Mouse (Mus musculus) layer of hippocampus, postnatal 10 days (tissue): Measurements from ENCODE around the gene Krtap4-2. TPM values are rescaled to one million over a fixed set of nuclear protein-coding genes. Genes with fewer than 3 reads are reported as not detected.
A peak's percentile ranks its signal among the peaks of the same experiment; 100 is the strongest.
"Not testable (repeated sequence)": the region's sequence is repeated elsewhere in the genome, so short reads cannot be mapped to it uniquely, and the experiment has no call there.

Source experiments
- DNase-seq, 2 experiments: peaks; one replicate each; pipeline ENCODE4 v3.0.0; 2021; ENCODE audit warnings: low spot score in 2 of 2
- long read RNA-seq: library from polyadenylated mRNA; stranded (forward); transcript quantifications from one replicate; pipeline ENCODE4 v2.0.0, GENCODE M21; 2023
- total RNA-seq, 2 experiments: library from RNA; stranded (reverse); gene quantifications; 2 replicates each; pipeline ENCODE4 v1.2.3; 2021

Gene Krtap4-2
- not detected for total RNA-seq
- long read RNA-seq: 0 reads

- no peak for DNase-seq
Measured at GRCm38 (mm10) chr11:99634653-99635134, at the start of gene Krtap4-2. Krtap4-2 (minus strand) TSS chr11:99635084.

GRCm38 (mm10) chr11:99683481-99683880 is 48.6 kb upstream of the Krtap4-2 start:
- no peak for DNase-seq

GRCm38 (mm10) chr11:99665860-99666259 is 31.0 kb upstream of the Krtap4-2 start, which contains the start of gene Krtap4-6:
Krtap4-6 (minus strand) TSS chr11:99665960.
- no peak for DNase-seq

GRCm38 (mm10) chr11:99662802-99663201 is 27.9 kb upstream of the Krtap4-2 start:
- DNase-seq: no peak

GRCm38 (mm10) chr11:99659256-99659655 is 24.4 kb upstream of the Krtap4-2 start:
- DNase-seq: no peak

- not testable (repeated sequence) for DNase-seq
Measured at GRCm38 (mm10) chr11:99658467-99659010, 23.7 kb upstream of the Krtap4-2 start, which contains the start of gene Gm11563. Gm11563 (minus strand) TSS chr11:99658960.

GRCm38 (mm10) chr11:99657051-99657450 is 22.2 kb upstream of the Krtap4-2 start:
- DNase-seq: no peak

- no peak for DNase-seq
Measured at GRCm38 (mm10) chr11:99650136-99650535, 15.3 kb upstream of the Krtap4-2 start, which contains the start of gene Gm11555. Gm11555 (minus strand) TSS chr11:99650236.

DNA sequence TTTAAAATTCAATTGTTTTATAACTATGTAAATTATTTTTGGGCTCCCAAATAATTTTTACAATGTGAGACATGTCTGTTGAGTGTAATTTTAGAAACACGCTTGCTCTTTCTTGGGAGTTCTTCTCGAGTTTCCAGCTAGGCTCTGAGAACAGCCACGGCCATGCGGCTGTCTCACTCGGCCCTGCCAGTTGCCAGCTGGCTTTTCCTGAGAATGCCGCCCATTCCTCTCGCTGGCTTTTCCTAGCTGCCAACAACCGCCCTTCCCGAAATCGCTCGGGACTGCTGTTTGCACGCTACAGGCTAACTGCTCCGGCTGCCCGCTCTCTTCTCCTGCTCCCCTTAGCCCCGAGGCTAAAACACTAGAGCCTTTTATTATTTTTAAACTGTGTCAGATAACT is 11.6 kb upstream of the Krtap4-2 start:
- DNase-seq: peak in 1 of 2 experiments; percentile 16

DNA sequence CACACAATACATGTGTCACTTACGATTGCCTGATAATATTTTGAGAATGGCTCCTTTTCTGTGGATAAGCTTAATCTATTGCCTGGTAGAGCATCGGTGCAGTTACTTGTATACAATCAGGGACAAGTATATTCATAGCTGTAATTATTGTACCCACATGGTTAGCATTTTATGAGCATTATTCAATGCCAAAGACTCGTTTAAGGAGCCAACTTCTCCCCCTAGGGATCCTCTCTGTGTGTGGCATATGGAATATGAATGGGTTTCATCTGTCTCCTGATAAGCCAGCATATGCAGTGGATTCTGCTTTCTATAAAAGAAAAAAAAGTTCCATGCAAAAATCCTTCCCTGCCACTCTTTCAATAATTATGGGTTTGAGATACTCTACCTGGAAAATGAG is 9.5 kb upstream of the Krtap4-2 start:
- DNase-seq: no peak

- not testable (repeated sequence) for DNase-seq
Measured at GRCm38 (mm10) chr11:99643635-99644139, 8.8 kb upstream of the Krtap4-2 start, which contains the start of gene Krtap4-7. Krtap4-7 (minus strand) TSS chr11:99644089.

DNA sequence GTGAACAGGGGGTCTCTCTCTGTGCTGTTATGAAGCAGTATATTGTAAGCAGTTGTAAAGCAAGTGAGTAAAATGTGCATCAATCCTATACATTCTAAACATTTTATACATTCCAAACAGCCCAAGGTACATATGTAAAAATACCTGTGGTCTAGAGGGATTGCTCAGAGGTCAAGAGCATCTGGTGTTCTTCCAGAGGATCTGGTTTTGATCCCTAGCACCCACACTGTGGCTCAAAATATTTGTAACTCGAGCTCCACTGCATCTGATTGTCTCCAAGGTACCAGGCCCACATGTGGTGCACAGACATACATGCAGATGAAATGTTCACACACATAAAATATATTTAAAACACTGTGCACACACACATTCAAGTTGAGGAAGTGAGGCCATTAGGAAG is 6.0 kb upstream of the Krtap4-2 start:
- no peak for DNase-seq

DNA sequence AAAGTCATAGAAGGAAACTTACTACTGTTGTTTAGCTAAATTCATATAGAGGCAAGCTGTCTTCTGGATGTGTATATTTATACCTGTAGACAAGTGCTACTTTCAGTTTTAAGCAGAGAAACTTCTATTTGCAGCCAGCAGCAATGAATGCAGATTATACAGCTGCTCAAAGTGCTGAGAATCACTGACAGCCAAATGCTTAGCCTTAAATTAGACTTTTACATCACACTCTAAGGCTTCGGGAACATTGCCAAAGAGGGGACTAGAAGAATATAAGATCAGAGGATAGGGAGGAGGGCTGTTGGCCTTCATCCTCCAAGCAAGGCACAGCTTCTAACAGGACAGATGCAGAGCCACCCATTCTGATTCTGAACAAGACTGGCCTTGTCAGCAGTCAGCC is 2.2 kb upstream of the Krtap4-2 start:
- DNase-seq: no peak

DNA sequence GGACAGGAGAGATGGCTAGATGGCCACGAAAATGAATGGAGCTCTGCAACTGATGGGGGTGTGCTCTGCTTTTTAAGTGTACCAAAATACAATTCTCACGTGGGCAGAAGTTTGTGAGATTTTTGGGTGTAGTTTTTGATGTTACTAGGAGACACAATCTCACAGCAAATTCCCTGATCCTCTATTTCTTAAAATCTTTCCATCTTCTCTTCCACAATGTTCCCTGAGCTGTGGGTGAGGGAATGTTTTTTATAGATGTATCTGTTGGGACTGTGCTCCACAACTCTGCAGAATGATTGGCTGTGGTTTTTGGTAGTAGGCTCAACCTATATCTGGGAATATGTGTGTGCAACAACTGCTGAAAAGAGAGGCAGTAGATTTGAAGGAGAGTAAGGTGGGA is 1.6 kb downstream of the Krtap4-2 start:
- DNase-seq: no peak

DNA sequence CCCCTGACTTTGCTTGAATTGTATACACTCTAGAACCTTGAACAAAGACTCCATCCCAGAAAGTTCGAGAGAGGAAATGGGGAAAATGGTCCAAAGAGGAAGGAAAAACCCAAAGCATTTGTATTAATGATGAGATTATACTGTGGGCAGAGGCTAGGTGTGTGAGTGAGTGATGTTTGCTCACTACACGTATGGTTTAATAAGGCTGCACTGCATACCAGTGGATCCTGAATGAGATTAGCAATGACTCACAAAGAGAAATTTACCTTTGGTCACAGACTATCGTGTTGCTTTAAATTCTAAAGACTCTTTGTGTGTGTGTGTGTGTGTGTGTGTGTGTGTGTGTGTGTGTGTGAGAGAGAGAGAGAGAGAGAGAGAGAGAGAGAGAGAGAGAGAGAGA is 4.0 kb downstream of the Krtap4-2 start:
- no peak for DNase-seq

DNA sequence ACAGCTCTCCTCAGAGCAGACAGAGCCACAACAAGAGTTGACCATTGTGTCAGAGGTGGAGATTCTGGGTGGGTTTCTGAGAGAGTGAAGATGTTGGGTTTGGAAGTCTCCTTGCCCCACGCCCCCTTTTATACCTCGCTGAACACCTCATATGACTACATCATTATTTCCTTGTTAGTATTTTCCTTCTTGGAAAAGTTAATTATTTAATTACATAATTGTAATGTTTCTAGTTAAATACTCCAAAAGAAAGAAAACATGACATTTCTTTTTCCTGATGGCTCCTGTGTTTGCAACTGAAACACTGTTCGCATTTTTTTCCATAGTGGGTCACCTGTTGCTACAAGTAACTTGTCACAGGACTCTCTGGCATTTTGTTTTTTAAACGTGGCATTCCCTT is 6.7 kb downstream of the Krtap4-2 start, which contains the start of gene Krtap4-1:
Krtap4-1 (minus strand) TSS at position 101 of the 400 bp plus-strand sequence.
- no peak for DNase-seq

DNA sequence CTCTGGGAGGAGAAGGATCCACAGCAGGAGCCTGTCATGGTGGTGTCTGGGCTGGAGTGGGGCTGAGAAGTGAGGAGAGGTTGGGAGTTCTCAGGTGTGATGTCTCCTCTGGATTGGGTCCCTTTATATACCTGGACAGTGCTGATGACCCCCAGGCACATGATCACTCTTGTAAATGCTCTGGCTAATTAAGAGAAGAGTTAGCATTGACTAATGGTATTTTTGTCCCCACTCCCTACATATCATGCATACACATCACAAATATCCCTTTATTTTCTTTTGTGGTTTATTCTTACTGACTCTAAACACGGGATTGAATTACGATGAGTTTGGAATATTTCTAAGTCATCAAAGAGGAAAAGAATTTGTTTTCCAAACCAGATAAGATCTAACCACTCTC is 14.5 kb downstream of the Krtap4-2 start, which contains the start of gene Gm11562:
Gm11562 (minus strand) TSS at position 101 of the 400 bp plus-strand sequence.
- DNase-seq: no peak

DNA sequence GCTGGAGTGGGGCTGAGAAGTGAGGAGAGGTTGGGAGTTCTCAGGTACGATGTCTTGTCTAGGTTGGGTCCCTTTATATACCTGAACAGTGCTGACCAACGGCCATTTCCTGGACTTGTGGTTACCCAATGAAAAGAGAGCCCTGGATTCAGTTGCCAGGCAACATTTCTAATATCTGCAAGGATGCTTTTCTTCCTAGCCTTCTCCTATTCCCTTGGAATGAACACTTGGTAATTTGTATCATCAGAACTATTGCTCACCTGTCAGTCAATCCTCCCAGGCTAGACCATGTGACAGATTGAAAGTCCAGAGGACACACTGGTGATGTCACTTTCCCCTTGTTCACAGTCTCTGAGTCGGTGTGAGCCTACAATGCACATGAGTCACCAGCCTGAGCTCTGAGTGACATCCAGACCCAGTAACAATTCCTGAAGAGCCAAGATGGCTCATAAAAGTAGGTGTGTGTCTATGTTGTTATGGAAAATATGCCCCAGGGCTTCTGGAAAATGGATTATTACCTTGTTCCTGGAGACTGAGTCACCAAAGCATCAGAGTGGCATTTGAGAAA is 20.0 kb downstream of the Krtap4-2 start, which contains the start of gene Krtap2-4:
Krtap2-4 (minus strand) TSS at position 51 of the 568 bp plus-strand sequence.
- no peak for DNase-seq

DNA sequence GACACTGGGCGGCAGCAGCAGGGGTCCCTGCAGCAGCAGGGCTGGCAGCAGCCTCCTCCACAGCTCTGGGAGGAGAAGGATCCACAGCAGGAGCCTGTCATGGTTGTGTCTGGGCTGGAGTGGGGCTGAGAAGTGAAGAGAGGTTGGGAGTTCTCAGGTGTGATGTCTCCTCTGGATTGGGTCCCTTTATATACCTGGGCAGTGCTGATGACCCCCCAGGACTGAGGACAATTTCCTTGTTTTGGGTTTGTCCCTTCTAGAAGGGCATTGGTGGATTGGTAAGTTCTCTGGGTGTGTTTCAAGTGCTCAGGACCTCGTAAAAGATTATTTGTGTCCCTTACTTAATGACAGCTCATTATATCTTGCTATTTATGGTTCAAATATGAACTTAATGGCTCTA is 24.8 kb downstream of the Krtap4-2 start, which contains the start of gene Gm11937:
Gm11937 (minus strand) TSS at position 101 of the 400 bp plus-strand sequence.
- DNase-seq: not testable (repeated sequence)

DNA sequence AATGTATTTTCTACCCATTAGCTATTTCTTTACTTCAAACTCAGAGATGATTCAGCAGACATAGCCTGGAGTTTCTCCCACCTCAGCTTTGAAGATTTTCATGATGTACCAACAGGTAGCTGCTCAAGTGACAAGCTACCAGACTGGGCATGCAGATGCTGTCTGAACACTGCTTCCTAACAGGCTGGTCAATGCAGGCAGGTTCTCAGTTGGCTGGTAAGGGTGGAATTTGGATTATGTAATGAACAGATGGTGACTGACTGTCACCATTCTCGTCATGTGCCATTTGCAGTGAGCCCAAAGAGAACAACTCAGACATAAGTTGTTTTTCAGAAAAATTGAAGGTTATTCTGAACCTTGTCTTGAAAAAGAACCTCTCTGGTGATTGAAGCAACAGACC is 25.8 kb downstream of the Krtap4-2 start:
- peak; percentile 10 to 17 for DNase-seq

- DNase-seq: not testable (repeated sequence)
Measured at GRCm38 (mm10) chr11:99603208-99603607, 31.7 kb downstream of the Krtap4-2 start, which contains the start of gene Gm11938. Gm11938 (minus strand) TSS chr11:99603308.

DNA sequence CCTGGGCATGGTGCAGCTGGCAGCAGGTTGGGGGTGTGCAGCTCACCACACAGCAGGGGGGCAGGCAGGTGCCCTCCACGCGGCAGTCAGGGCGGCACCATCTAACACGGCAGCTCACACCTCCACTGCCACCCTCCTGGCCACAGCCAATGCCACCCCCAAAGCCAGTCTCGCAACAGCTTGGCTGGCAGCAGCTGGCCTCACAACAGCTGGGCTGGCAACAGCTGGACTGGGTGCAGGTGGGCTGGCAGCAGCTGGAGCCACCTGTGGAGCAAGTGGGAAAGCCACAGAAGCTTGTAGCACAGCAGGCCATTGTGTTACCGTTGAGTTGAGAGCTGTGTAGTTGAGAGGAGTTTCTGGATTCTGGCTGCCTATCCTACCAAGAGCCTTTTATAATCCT is 37.1 kb downstream of the Krtap4-2 start, which contains the start of gene Krtap9-3:
Krtap9-3 (minus strand) TSS at position 364 of the 400 bp plus-strand sequence.
- DNase-seq: not testable (repeated sequence)
